10 mouse cellular contexts compared by ENCODE assay signal in genomic region chr6:145482656-145483317, GRCm38 (mm10).
DNase-seq lines count a peak whose midpoint lies in the region; ATAC-seq and TF ChIP-seq lines count a peak whose summit lies in the region.
"Had no signal": no experiment of that assay in that cellular context is flagged by ENCODE, and none has a peak within 500 bp of the region (broad histone marks: within the 10 kb centered on the region; RNA-seq: fewer than 3 reads in every experiment).

No protein-coding gene starts in this region.

- no peaks in the 10 kb centered on the region for H3K27me3 ChIP-seq in forebrain, embryonic 16.5 days (replicated peaks; ENCODE audit: control insufficient read depth, insufficient read depth, low read length)
- no peaks in the 10 kb centered on the region for H3K27me3 ChIP-seq in forebrain, embryonic 11.5 days (ENCODE audit: control insufficient read depth, insufficient read depth, low read length)
- H3K27me3 ChIP-seq in midbrain, embryonic 10.5 days (ENCODE audit: low read depth, poor library complexity, severe bottlenecking): peaks cover 26% of the 10 kb centered on the region
- H3K27me3 ChIP-seq in midbrain, embryonic 13.5 days: 0 out of 2 replicates have a peak, but pooled peaks cover 16% of the 10 kb centered on the region
- no peaks in the 10 kb centered on the region for H3K27me3 ChIP-seq in stomach, postnatal 0 days (ENCODE audit: control insufficient read depth, insufficient read depth, low read length)
- H3K27me3 ChIP-seq: liver, embryonic 12.5 days; neural tube, embryonic 12.5 days had no signal

- no peak overlapping the region for H3K4me3 ChIP-seq in forebrain, embryonic 16.5 days (replicated peaks; ENCODE audit: low read length)
- no peak overlapping the region for H3K4me3 ChIP-seq in forebrain, embryonic 11.5 days (ENCODE audit: low read depth, low read length)
- H3K4me3 ChIP-seq in midbrain, embryonic 10.5 days: no peak overlapping the region
- H3K4me3 ChIP-seq in midbrain, embryonic 13.5 days (replicated peaks): no peak overlapping the region
- H3K4me3 ChIP-seq in stomach, postnatal 0 days (ENCODE audit: low read depth, low read length): no peak overlapping the region
- H3K4me3 ChIP-seq: liver, embryonic 12.5 days; neural tube, embryonic 12.5 days had no signal

- H3K4me1 ChIP-seq in forebrain, embryonic 16.5 days (replicated peaks; ENCODE audit: control insufficient read depth, insufficient read depth, low read length): peaks cover 34% of the 10 kb centered on the region
- H3K4me1 ChIP-seq in forebrain, embryonic 11.5 days (replicated peaks; ENCODE audit: control insufficient read depth, insufficient read depth, low read length): peaks cover 3% of the 10 kb centered on the region; the same call in 1 of the 2 replicates
- H3K4me1 ChIP-seq in midbrain, embryonic 10.5 days: peaks cover 30% of the 10 kb centered on the region
- H3K4me1 ChIP-seq in midbrain, embryonic 13.5 days (replicated peaks): peaks cover 23% of the 10 kb centered on the region
- no peaks in the 10 kb centered on the region for H3K4me1 ChIP-seq in stomach, postnatal 0 days (replicated peaks; ENCODE audit: control insufficient read depth, insufficient read depth)
- H3K4me1 ChIP-seq: liver, embryonic 12.5 days had no signal

- H3K4me2 ChIP-seq in forebrain, embryonic 16.5 days (ENCODE audit: low read length): no peak overlapping the region
- no peak overlapping the region for H3K4me2 ChIP-seq in forebrain, embryonic 11.5 days (ENCODE audit: low read depth, low read length, severe bottlenecking)
- H3K4me2 ChIP-seq in midbrain, embryonic 13.5 days (replicated peaks): no peak overlapping the region
- H3K4me2 ChIP-seq in stomach, postnatal 0 days (replicated peaks; ENCODE audit: low read depth): no peak overlapping the region
- H3K4me2 ChIP-seq: liver, embryonic 12.5 days had no signal

- WGBS in forebrain, embryonic 16.5 days: 77% methylated on average over 17 of the region's 17 CpGs
- 92% methylated on average over 17 of the region's 17 CpGs for WGBS in forebrain, embryonic 11.5 days
- WGBS in midbrain, embryonic 10.5 days: 89% methylated on average over 17 of the region's 17 CpGs
- WGBS in midbrain, embryonic 13.5 days: 90% methylated on average over 17 of the region's 17 CpGs
- WGBS in stomach, postnatal 0 days: 77% methylated on average over 17 of the region's 17 CpGs

- H3K9me3 ChIP-seq in forebrain, embryonic 16.5 days (ENCODE audit: control insufficient read depth, low read length): no peaks in the 10 kb centered on the region
- H3K9me3 ChIP-seq in forebrain, embryonic 11.5 days (ENCODE audit: control insufficient read depth, low read length): no peaks in the 10 kb centered on the region
- no peaks in the 10 kb centered on the region for H3K9me3 ChIP-seq in midbrain, embryonic 10.5 days (replicated peaks)
- H3K9me3 ChIP-seq in midbrain, embryonic 13.5 days: no peaks in the 10 kb centered on the region
- H3K9me3 ChIP-seq in stomach, postnatal 0 days (ENCODE audit: control insufficient read depth, low read length): no peaks in the 10 kb centered on the region
- H3K9me3 ChIP-seq: liver, embryonic 12.5 days; neural tube, embryonic 12.5 days had no signal

- no peak for DNase-seq in forebrain, embryonic 11.5 days (ENCODE audit: low spot score)
- no peak for DNase-seq in midbrain, embryonic 10.5 days (ENCODE audit: low spot score)
- peak; percentile 19 for DNase-seq in kidney, postnatal 14 days
- no peak for DNase-seq in stomach, postnatal 0 days (ENCODE audit: low spot score)
- no peak for DNase-seq in thymus, postnatal 10 days (ENCODE audit: low spot score in 2 of 2)

- TF ChIP-seq CTCF in stomach, postnatal 0 days (IDR thresholded peaks at IDR 0.05; ENCODE audit: low read depth): no peak

- 0 out of 2 replicates have a peak overlapping the region, but pooled peaks have one; percentile 3 for H3K27ac ChIP-seq in forebrain, embryonic 16.5 days (ENCODE audit: low read length)
- H3K27ac ChIP-seq in forebrain, embryonic 11.5 days (ENCODE audit: low read depth, low read length): no peak overlapping the region
- peak overlapping the region; percentile 59; the same call in 1 of the 2 replicates for H3K27ac ChIP-seq in midbrain, embryonic 10.5 days (replicated peaks)
- H3K27ac ChIP-seq in midbrain, embryonic 13.5 days: no peak overlapping the region
- peak overlapping the region; percentile 35; the same call in 1 of the 2 replicates for H3K27ac ChIP-seq in stomach, postnatal 0 days (replicated peaks)
- H3K27ac ChIP-seq: liver, embryonic 12.5 days; neural tube, embryonic 12.5 days had no signal

- H3K36me3 ChIP-seq in forebrain, embryonic 16.5 days (ENCODE audit: control insufficient read depth, insufficient read depth): no peaks in the 10 kb centered on the region
- H3K36me3 ChIP-seq in forebrain, embryonic 11.5 days (ENCODE audit: control insufficient read depth, insufficient read depth, low read length): no peaks in the 10 kb centered on the region
- no peaks in the 10 kb centered on the region for H3K36me3 ChIP-seq in midbrain, embryonic 10.5 days
- H3K36me3 ChIP-seq in midbrain, embryonic 13.5 days: no peaks in the 10 kb centered on the region
- H3K36me3 ChIP-seq in stomach, postnatal 0 days (ENCODE audit: control insufficient read depth, insufficient read depth, low read length): no peaks in the 10 kb centered on the region
- H3K36me3 ChIP-seq: liver, embryonic 12.5 days; neural tube, embryonic 12.5 days had no signal

- no peak for TF ChIP-seq EP300 in stomach, postnatal 0 days (optimal IDR thresholded peaks at IDR 0.05)

- peak; percentile 4; the same call in 1 of the 2 replicates for ATAC-seq in forebrain, embryonic 16.5 days
- no peak for ATAC-seq in forebrain, embryonic 11.5 days (replicated peaks; ENCODE audit: low FRiP score)
- no peak for ATAC-seq in midbrain, embryonic 13.5 days
- ATAC-seq in stomach, postnatal 0 days (ENCODE audit: low FRiP score, low TSS enrichment): no peak
- ATAC-seq in granulocyte monocyte progenitor cell, adult 5-6 weeks (replicated peaks; ENCODE audit: poor library complexity, severe bottlenecking): no peak
- ATAC-seq: liver, embryonic 12.5 days had no signal

- no peak overlapping the region for H3K9ac ChIP-seq in forebrain, embryonic 16.5 days (replicated peaks; ENCODE audit: low read depth, low read length)
- no peak overlapping the region for H3K9ac ChIP-seq in forebrain, embryonic 11.5 days (ENCODE audit: low read length)
- H3K9ac ChIP-seq in midbrain, embryonic 13.5 days (replicated peaks): no peak overlapping the region
- H3K9ac ChIP-seq in stomach, postnatal 0 days (ENCODE audit: low read length): no peak overlapping the region
- H3K9ac ChIP-seq: liver, embryonic 12.5 days; neural tube, embryonic 12.5 days had no signal

Comparison
In these comparisons a context has a peak if more than half of its experiments do, and no peak if none do; other contexts are left out.
1. H3K27ac ChIP-seq: peak in forebrain, embryonic 16.5 days (single experiment), midbrain, embryonic 10.5 days (single experiment) and stomach, postnatal 0 days (single experiment); none in forebrain, embryonic 11.5 days (single experiment) and midbrain, embryonic 13.5 days (single experiment).